ENCODE assay signal across 7 mouse cellular contexts in genomic region chr1:77513959-77514324, GRCm38 (mm10). TPM values are rescaled to one million over a fixed set of nuclear protein-coding genes. Genes with fewer than 3 reads are reported as not detected.
DNase-seq lines count a peak whose midpoint lies in the region; ATAC-seq and TF ChIP-seq lines count a peak whose summit lies in the region.

No protein-coding gene starts in this region.

- no peaks in the 10 kb centered on the region for H3K27me3 ChIP-seq in lung, postnatal 0 days (replicated peaks; ENCODE audit: insufficient read depth, low read length)
- H3K27me3 ChIP-seq in forebrain, embryonic 16.5 days (replicated peaks; ENCODE audit: control insufficient read depth, insufficient read depth, low read length) = no peaks in the 10 kb centered on the region
- peaks cover 37% of the 10 kb centered on the region for H3K27me3 ChIP-seq in liver, embryonic 11.5 days (replicated peaks; ENCODE audit: control insufficient read depth, insufficient read depth, low read length)
- H3K27me3 ChIP-seq in stomach, postnatal 0 days (ENCODE audit: control insufficient read depth, insufficient read depth, low read length) = no peaks in the 10 kb centered on the region

- H3K27ac ChIP-seq in lung, postnatal 0 days (ENCODE audit: low read length) = no peak overlapping the region
- peak overlapping the region; percentile 97 for H3K27ac ChIP-seq in forebrain, embryonic 16.5 days (ENCODE audit: low read length)
- no peak overlapping the region for H3K27ac ChIP-seq in liver, embryonic 11.5 days (ENCODE audit: low read depth, low read length)
- H3K27ac ChIP-seq in stomach, postnatal 0 days (replicated peaks) = no peak overlapping the region

- peak overlapping the region; percentile 91 for H3K4me2 ChIP-seq in lung, postnatal 0 days (replicated peaks; ENCODE audit: low read depth, low read length)
- H3K4me2 ChIP-seq in forebrain, embryonic 16.5 days (ENCODE audit: low read length) = peak overlapping the region; percentile 94
- peak overlapping the region; percentile 89 for H3K4me2 ChIP-seq in liver, embryonic 11.5 days
- H3K4me2 ChIP-seq in stomach, postnatal 0 days (replicated peaks; ENCODE audit: low read depth) = peak overlapping the region; percentile 91

- no peak for DNase-seq in lung, postnatal 0 days (ENCODE audit: low spot score)
- DNase-seq in lung, postnatal 36 days = no peak
- DNase-seq in liver, embryonic 11.5 days (ENCODE audit: low spot score) = no peak
- DNase-seq in stomach, postnatal 0 days (ENCODE audit: low spot score) = no peak
- DNase-seq in urinary bladder, postnatal 25 days (ENCODE audit: low spot score) = no peak
- DNase-seq in left cerebral cortex, adult 8-10 months (ENCODE audit: low spot score in 2 of 2) = no peak

- H3K36me3 ChIP-seq in lung, postnatal 0 days (ENCODE audit: insufficient read depth, low read length) = no peaks in the 10 kb centered on the region
- no peaks in the 10 kb centered on the region for H3K36me3 ChIP-seq in forebrain, embryonic 16.5 days (ENCODE audit: control insufficient read depth, insufficient read depth)
- no peaks in the 10 kb centered on the region for H3K36me3 ChIP-seq in liver, embryonic 11.5 days (ENCODE audit: control insufficient read depth, insufficient read depth, low read length)
- H3K36me3 ChIP-seq in stomach, postnatal 0 days (ENCODE audit: control insufficient read depth, insufficient read depth, low read length) = no peaks in the 10 kb centered on the region

- WGBS in lung, postnatal 0 days = 3% methylated on average over 9 of the region's 9 CpGs
- under 1% methylated on average over 8 of the region's 9 CpGs for WGBS in forebrain, embryonic 16.5 days
- WGBS in liver, embryonic 11.5 days = under 1% methylated on average over 9 of the region's 9 CpGs
- WGBS in stomach, postnatal 0 days = 3% methylated on average over 9 of the region's 9 CpGs

- peaks cover 6% of the 10 kb centered on the region; the same call in 1 of the 2 replicates for H3K4me1 ChIP-seq in lung, postnatal 0 days (ENCODE audit: insufficient read depth, low read depth, low read length)
- H3K4me1 ChIP-seq in forebrain, embryonic 16.5 days (replicated peaks; ENCODE audit: control insufficient read depth, insufficient read depth, low read length) = peaks cover 32% of the 10 kb centered on the region
- peaks cover 2% of the 10 kb centered on the region; the same call in 1 of the 2 replicates for H3K4me1 ChIP-seq in liver, embryonic 11.5 days (replicated peaks; ENCODE audit: control insufficient read depth, insufficient read depth, low read length)
- 0 out of 2 replicates have a peak, but pooled peaks cover 3% of the 10 kb centered on the region for H3K4me1 ChIP-seq in stomach, postnatal 0 days (replicated peaks; ENCODE audit: control insufficient read depth, insufficient read depth)

- no peak for TF ChIP-seq CTCF in lung, postnatal 0 days (IDR thresholded peaks at IDR 0.05)
- no peak for TF ChIP-seq CTCF in stomach, postnatal 0 days (IDR thresholded peaks at IDR 0.05; ENCODE audit: low read depth)

- H3K9ac ChIP-seq in lung, postnatal 0 days (replicated peaks; ENCODE audit: low read depth) = peak overlapping the region; percentile 52; the same call in 1 of the 2 replicates
- H3K9ac ChIP-seq in forebrain, embryonic 16.5 days (replicated peaks; ENCODE audit: low read depth, low read length) = peak overlapping the region; percentile 83
- peak overlapping the region; percentile 22; the same call in 1 of the 2 replicates for H3K9ac ChIP-seq in liver, embryonic 11.5 days (ENCODE audit: low read depth, low read length)
- peak overlapping the region; percentile 63 for H3K9ac ChIP-seq in stomach, postnatal 0 days (ENCODE audit: low read length)

- no peaks in the 10 kb centered on the region for H3K9me3 ChIP-seq in lung, postnatal 0 days (ENCODE audit: low read length)
- no peaks in the 10 kb centered on the region for H3K9me3 ChIP-seq in forebrain, embryonic 16.5 days (ENCODE audit: control insufficient read depth, low read length)
- no peaks in the 10 kb centered on the region for H3K9me3 ChIP-seq in liver, embryonic 11.5 days (ENCODE audit: control insufficient read depth, low read length)
- H3K9me3 ChIP-seq in stomach, postnatal 0 days (ENCODE audit: control insufficient read depth, low read length) = no peaks in the 10 kb centered on the region

- no peak for ATAC-seq in lung, postnatal 0 days
- no peak for ATAC-seq in forebrain, embryonic 16.5 days
- ATAC-seq in liver, embryonic 11.5 days (replicated peaks; ENCODE audit: low FRiP score) = no peak
- no peak for ATAC-seq in stomach, postnatal 0 days (ENCODE audit: low FRiP score, low TSS enrichment)

- TF ChIP-seq EP300 in lung, postnatal 0 days (IDR thresholded peaks at IDR 0.05) = no peak
- no peak for TF ChIP-seq EP300 in stomach, postnatal 0 days (optimal IDR thresholded peaks at IDR 0.05)

- H3K4me3 ChIP-seq in lung, postnatal 0 days (ENCODE audit: low read depth, low read length) = peak overlapping the region; percentile 65
- H3K4me3 ChIP-seq in forebrain, embryonic 16.5 days (replicated peaks; ENCODE audit: low read length) = peak overlapping the region; percentile 82
- H3K4me3 ChIP-seq in liver, embryonic 11.5 days (ENCODE audit: low read depth, low read length) = peak overlapping the region; percentile 62
- H3K4me3 ChIP-seq in stomach, postnatal 0 days (ENCODE audit: low read depth, low read length) = peak overlapping the region; percentile 59

RNA-seq across cellular contexts. Expression of gene Epha4, which starts 0.9 kb away (rescaled TPM):
- polyA plus RNA-seq in lung, postnatal 0 days (2015; fragmentation: Nextera tagmentation; extraction: Ambion mirVana) = 9.5 and 9.6 TPM in 2 replicates
- polyA plus RNA-seq in forebrain, embryonic 16.5 days (2015; fragmentation: Nextera tagmentation; extraction: Ambion mirVana) = 76.4 and 89.5 TPM in 2 replicates
- polyA plus RNA-seq in liver, embryonic 11.5 days (2014; fragmentation: Nextera tagmentation; extraction: Ambion mirVana) = 5.6 and 6.8 TPM in 2 replicates
- 3.8 and 5.4 TPM in 2 replicates for polyA plus RNA-seq in stomach, postnatal 0 days (2015; fragmentation: Nextera tagmentation; extraction: Ambion mirVana)
- 100 to 1,000 TPM; 139 to 158 (median 143) TPM for total RNA-seq in left cerebral cortex, adult 8-10 months (2022)

Comparison
In these comparisons a context has a peak if more than half of its experiments do, and no peak if none do; other contexts are left out.
1. H3K9ac ChIP-seq: peak in every context shown above with its lines; median percentile 83 in forebrain, embryonic 16.5 days; 63 in stomach, postnatal 0 days; 52 in lung, postnatal 0 days; 22 in liver, embryonic 11.5 days.